Mouse (Mus musculus): Measurements from ENCODE around the gene Kcnk7.
"Not testable (repeated sequence)": the region's sequence is repeated elsewhere in the genome, so short reads cannot be mapped to it uniquely, and the experiment has no call there.

GRCm38 (mm10) chr19:5686954-5687353 lies 17.2 kb upstream of the Kcnk7 start:
- TF ChIP-seq POLR2A (IDR thresholded peaks at IDR 0.05; ENCODE audit: low read depth, low read length); CTCF (IDR thresholded peaks at IDR 0.05; ENCODE audit: borderline replicate concordance, insufficient read depth, low read length): not testable (repeated sequence)

Measured in embryonic fibroblast, embryonic 13.5 days (primary cell).